Mouse (Mus musculus): ENCODE results near the gene Trim2.

Gene Trim2

DNA sequence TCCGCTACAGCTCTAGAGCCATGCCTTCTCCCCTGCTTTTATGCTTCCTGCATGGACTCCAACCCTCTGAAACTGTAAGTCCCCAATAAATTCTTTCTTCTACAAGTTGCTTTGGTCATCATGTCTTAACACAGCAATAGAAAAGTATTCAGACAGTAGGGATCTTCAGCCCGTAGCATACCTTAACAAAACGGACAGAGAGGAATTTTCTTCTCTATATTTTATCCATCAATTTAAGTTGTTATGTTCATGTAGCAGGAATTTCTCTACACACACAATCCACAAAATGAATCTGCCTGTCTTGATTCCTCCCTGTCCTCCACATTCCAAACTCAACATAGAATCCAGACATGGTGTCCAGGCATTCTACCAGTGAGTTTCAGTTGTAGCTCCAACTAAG lies at the start of gene Trim2:
TSS of gene Trim2 (minus strand) at position 101 of the 400 bp plus-strand sequence.
- DNase-seq, result no peak

DNA sequence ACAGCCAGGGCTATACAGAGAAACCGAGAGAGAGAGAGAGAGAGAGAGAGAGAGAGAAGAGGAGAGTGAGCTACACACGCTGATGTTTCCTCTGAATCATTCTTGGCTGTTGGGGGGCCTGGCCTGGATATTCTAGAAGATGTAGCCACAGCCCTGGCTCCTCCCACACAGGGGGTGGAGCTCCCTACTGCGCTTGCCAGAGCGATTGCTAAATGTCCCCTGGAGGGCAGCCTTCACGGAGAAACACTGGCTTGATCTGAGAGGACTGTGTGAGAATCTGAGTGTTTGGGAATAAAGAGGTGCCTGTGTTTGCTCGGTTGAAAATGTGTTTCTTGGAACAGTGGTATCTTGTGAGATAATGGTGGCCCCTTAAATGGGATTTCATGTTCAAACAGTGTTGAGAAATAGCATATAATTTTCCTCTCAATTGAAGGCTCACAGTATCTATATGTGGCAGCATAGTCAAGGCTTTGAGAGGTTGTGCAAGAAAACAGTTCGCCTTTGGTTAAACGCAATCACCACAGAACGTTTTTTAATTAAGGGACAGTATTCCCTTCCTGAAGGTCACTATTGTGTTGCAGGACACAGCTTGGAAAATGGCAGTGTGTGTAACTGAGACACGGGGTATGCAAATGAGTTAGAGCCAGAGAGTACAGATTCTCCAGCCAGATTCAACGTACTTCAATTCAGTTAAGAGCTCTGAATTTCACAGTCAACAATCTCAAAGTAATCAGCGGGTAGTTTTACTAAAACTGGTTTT lies 49.4 kb upstream of the Trim2 start:
- peak; percentile 63 for DNase-seq

DNA sequence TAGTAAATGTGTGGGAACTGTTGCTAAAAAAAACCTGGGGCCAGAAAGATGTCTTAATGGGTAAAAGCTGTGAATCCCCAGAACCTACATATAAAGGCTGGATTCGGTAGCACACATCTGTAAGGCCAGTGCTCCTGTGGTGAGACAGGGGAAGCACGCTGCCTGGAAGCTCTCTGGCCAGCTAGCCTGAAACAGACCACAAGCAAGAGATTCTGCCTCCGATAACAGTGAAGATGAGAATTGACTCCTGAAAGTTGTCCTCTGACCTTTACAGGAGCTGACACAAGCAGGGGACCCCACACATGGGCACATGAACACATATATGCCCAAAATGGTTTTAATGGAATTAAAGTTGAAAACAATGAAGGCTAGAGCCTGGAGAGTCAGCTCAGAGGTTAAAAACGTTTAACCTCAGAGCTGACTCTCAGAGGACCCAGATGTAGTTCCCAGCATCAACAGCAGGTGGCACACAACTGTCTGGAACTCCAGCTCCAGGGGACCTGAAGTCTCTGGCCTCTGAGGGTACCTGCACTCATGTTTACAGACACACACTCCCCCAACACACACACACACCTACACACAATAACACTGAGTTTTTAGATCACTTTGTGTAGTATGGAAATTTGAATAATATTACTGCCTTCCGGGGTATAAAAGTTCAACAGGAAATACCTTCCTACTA lies 45.8 kb upstream of the Trim2 start:
- no peak for DNase-seq

DNA sequence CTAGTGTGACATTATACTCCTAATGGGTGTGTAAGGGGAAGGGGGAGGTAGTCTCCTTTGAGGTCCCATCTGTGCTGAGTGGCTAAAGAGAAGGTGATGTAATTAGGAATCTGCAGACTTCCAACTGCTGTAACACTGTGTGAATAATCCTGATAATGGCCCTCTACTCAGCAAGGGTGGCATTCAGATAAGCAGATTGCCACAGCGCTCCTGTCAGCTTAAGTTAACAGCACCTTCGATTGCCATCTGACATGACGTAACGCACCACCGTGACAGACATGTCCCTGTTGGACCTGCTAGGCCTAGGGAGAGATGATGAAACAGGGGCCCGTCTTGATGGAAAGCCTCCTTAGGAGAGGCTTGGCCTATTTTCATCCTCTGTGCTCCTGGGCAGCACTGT lies 43.6 kb upstream of the Trim2 start:
- DNase-seq, result no peak

DNA sequence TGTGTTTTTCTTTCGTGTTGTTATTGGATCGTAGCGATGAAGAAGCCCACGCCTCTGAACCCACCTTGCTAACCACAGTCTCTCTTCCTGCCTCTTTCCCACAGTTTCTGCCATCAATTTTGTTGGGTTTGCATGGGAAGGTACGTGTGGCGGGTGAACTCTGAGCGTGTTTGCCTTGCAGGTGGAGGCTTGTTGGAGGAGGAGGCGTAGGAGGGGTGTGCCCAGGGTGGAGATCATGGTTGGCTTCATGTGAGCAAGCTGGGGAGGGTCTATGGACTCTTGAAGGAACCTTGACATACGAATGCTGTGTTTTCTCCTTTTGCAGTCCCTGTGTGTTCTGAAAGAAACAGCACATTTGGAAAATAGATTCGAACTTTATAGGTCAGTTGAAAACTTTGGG lies 43.1 kb upstream of the Trim2 start:
- no peak for DNase-seq

DNA sequence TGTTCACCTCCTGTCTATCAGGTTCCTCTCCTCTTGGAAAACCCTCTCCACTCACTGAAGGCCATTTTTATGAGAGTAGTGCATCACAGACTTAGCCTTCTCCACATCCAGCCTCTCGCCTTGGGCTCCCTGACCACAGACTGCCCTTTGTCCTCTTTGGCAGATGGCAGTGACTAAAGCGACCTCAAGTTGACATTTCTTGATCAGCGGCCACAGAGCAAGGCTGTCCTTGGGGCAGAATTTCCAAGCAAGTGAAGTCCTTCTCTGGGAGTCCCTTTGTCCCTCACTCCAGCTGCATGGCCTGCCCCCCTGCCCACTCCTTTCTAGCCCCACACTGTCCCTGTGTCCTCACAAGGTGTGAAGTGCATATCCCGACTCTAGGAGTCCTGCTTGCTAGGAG lies 40.7 kb upstream of the Trim2 start:
- DNase-seq, result no peak

DNA sequence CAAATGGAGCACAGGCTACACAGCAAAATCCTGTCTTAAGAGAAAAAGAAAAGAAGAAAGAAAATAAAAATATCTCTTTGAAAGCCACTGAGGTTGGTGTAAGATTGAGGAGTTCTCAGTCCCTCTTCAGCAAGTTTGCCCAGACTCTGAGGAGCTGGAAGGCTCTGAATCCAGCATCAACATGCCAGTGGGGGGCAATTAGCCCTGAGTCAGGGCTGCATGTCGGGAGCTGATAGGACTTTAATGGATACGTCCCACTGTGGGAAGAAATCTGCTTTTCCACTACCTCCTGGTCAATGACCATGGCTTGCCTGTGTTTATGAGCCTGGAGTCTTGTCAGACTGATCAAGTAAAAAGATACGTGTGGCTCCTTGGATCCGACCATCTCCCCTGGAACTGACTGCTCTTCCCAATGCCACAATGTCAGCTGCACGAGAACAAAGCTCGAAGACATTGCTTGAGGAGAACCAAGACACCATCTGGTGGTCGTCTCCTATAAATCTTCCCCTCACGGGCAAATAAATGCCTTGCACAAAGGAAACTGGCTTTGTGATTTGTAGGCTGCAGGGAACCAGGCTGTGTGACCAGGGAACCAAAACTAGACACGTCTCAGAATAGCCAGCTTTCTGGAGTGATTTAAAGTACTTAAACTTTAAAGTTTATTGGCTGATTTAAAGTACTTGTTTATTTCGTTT lies 39.9 kb upstream of the Trim2 start:
- DNase-seq, result no peak

DNA sequence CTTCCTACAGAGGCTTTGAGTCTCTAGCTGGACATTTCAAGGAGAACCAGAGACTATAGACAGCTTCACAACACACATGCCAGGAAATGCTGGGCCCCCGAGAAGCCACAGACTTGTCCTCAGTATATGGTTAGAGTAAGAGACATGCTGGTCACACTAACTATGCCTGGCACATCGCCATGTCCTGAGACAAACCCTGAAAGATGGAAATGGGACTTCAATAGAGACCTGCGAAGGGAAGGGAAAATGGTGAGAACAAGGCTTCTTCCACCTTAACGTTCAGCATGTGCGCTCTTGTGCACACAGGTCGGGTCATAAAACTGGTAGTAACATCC lies 38.9 kb upstream of the Trim2 start:
- peak; percentile 28 for DNase-seq

DNA sequence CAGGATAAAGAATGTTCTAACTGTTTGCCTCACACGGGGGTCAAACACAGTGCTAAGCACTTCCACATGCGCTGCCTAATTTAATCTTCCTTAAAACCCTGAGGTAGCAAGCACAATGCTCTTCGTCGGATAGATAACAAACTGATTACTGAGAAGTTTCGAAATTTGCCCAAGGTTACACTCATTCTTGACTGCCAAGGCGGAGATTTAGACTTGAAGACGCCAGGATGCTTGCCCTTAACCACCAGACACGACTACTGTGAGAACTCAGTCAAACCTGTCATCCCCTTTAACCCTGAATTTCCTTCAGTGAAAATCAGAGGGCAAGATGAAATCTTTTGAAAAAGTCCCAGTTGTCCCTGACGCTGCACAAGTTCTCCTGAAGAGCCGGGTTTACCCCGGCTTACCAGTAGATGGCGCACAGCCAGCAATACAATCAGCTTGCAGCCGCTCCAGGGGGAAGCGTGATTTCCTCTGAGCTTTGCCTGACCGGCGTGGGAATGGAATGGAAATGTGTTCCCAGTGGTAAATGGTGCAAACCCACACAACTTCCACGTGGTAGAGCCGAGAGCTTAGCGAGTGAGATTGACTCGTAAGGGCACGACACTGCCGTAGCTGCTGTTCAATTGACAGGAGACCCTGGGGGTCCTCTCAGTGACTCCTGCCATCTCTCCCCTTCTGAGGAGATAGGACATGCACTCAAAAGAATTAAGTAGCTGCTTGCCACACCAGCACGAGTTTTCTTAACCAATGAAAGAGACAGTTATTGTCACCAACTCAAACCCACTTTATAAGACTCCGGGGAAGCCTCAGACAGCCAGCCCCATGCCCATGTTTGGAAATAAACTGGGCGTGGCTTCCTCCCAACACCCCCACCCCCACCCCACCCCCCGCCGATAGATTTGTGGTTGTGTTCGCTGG lies 38.3 kb upstream of the Trim2 start:
- DNase-seq, result peak; percentile 77

DNA sequence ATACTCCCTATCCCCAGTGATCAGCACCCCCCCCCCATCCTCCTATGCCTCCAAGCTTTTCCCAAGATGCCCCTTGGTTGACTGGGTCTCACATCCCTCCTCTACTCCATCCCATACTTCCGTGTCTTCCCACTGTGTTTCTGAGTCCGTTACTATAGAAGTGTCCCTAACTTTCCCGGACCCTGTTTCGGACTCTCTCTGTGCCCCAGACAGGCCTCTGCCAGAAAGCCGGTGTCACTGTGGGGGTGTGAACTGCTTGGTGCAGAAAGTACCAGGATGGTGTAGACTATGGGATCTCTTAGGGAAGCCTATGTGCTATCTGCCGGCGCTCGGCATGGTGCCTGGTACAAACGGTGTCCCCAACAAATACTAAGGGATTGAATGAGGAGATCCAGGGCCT lies 36.4 kb upstream of the Trim2 start:
- DNase-seq, result no peak

DNA sequence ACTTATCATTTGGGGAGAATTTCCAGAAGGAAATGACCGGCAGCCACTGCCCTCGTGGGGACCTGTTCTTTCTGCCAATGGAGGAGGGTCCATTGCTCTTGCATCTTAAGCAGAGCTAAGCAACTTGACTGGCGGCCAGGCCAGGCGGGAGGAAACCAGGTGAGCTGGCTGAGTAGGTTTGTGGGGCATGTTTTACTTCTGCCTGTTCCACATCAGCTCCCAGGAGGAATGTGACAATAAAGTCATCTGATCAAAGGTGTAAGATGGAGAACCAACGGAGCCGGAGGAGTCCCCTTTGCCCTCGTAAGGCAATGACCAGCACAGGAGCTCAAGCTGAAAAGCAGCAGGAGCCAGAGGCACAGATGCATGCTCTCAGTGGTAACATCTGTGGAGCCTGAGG lies 35.1 kb upstream of the Trim2 start:
- peak; percentile 91 for DNase-seq

DNA sequence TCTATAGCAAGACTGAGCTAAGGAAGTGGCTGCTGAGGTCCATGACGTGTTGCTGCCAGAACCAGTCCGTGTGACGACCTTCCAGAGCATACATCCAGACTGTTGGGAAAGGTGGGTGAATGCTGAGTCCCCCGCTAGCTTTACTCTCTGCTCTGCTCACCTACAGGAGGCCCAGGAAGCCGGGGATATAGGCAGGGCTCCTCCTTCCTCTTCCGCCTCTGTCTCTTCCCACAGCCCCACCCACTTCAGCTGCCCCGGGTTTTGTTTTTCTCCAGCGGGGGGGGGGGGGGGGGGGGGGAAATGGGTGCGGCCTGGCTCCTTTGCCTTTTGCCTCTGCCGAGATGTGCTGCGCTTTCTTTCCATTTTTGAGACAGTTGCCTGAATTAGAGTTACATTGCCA lies 30.9 kb upstream of the Trim2 start:
- no peak for DNase-seq

DNA sequence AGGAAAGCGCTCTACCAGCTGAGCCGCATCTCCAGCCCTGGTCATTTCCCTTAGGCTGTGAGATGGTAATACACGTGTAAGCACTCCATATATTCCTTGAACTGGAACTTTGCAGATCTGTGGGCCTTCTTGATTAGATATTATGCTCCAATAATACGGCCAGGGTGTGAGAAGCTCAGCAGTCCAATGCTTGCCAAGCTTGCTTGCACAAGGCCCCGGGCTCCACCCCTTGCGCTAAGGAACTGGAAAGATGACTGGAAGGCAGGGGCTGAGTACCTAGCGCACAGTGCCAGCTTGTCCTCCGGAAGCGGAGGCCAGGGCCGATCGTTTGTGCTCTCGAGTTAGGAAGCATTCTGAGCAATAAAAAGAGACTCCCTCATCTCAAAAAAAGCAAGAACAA lies 29.7 kb upstream of the Trim2 start:
- no peak for DNase-seq

DNA sequence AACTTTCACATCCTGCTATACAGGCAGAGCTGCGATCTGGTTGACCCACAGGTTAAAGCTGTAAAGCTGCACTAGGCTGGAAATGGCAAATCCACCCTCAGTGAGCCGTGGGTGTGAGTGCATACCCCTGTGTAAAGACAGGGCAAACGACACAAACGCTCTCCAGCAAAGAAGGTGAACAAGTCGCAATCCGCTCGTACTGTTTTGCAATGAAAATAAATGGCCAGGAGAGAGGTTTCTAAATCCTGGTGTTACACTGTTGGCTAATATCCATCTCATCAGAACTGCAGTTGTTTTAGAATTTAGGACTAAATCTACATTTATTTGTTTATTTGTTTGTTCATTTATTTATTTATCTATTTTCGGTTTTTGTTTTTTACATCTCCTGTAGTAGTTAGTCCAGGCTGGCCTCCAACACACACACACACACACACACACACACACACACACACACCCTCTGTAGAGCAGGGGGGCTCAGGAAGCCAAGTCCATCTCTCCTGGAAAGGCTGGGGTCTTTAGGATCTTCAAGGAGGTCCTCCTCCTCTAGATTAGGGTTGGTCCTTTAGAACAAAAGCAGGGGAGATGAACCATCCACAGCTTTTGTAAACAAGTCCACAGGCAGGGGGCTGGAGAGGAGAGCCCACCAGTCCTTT lies 28.9 kb upstream of the Trim2 start:
- no peak for DNase-seq

DNA sequence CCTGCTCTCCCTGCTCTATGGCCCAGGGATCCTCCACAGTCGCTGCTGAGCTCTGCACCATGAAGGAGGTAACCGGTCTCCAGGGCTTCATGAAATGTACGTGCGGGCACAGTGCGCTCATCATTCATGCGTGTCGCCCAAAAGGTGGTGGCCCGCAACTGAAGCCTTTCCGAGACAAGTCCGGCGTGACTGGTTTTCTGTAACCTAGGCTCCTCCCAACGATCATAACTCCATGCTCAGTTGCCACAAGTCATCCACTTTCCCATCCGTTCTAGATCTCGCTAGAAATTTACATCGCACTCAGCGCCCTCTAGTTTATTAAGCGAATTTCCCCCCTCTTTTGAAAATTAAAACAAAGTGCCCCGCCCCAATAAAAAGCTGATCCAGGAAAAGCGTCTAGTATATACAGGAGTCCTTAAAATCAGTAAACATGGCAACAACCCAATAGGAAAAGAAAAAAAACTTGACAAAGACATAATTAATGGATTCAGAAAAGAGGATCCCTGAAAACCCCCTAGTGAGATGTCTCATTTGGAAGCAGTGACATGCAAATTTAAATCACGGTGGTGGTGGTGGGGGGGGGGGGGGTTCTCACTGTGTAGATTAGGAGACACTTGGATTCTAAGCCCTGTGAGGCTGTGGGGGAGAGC lies 28.2 kb upstream of the Trim2 start:
- DNase-seq, result no peak

DNA sequence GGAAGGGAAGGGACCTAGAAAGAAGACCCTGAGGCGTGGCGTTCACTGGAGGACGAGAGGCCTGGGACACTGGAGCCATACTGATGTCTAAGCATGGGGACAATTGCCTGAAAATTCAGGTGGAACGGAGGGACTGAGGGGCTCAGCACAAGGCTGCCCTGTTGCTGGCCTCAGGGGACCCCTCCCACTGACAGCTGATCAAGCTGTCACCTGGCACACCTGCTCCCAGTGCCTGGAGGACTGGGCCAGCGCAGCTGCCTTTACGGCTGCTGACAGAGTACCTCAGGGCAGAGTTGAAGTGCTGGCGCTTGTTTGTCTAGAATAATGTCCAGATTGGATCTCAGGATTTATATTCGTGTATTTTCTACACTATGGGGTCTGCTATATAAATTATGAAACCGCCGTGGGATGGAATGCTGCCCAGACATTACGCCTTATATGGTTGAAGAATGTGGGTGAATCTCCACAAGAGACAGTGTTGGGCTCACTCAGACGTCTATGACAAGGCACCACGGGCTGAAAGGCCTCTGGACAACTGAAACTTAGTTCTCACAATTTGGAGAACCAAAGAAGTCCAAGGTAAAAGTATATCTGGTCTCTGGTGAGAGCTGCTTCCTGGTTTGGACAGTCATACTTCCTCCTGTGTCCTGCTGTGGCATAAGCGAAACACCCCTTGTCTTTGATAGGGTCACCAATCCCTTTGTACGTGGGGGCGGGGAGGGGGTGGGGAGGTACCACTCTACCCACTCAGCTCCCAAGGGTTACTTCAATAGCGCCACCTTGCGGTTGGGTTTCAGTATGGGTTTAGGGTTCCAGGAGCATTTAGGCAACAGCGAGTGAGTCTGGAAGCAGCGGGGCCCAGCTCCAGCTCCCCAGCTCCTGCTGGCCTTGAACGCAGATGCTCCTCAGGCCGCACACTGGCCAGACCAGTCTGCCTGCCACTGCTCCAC lies 27.0 kb upstream of the Trim2 start:
- peak; percentile 42 for DNase-seq

DNA sequence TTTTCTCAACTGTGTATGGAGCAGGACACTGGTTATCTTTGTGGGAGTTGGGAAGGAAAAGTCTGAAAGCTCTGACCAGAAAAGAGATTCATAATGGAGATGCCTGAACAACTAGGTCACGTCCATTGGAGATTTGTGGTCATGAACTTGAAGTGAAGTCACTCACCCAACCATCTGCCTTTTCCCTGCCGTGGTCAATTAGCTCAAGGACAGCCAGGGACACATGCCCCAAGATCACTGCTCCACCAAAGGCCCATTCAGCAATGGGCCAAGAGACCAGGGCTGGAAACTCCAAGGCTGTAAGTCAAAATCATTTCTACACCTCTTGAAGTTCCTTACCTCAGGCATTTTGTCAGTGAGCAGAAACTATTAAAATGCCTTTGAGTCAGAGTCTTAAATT lies 23.5 kb upstream of the Trim2 start:
- no peak for DNase-seq

DNA sequence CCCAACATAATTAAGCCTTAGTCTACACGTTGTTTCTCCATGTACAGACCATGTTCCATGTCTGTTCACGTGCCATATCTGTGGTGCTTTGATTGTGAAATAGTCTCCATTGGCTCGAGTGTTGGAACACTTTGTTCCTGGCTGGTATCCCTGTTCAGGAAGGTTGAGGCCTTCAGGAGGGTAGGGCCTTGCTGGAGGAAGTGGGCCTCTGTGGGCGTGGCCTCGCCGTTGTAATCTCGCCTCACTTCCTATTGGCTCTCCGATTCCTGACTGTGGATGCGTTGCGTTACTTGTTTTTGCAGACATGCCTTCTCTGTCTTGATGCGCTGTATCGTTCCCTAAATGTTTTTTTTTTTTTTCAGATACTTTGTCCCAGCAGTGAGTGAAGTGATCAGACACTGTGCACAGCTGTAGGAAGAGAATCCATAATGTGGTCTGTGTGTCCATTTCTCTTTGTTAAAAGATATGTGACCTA lies 18.3 kb upstream of the Trim2 start:
- no peak for DNase-seq

DNA sequence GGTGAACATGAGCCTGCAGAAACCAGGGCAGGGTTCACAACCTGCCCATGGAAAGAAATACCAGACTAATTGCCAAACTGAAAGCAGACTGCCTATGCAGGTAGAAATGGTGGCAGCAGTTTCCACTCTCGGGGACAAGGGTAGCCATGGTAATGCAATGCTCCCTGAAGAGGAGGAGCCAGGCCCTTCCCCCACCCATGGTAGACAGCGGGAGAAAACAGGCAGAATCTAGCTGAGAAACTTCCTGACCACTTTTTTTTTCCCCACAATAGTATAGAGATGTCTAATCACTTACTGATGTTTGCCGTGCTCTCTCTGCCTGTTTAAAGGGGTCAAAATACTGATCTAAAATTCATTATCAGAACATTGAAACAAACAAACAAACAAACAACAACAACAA lies 17.8 kb upstream of the Trim2 start:
- DNase-seq, result no peak

DNA sequence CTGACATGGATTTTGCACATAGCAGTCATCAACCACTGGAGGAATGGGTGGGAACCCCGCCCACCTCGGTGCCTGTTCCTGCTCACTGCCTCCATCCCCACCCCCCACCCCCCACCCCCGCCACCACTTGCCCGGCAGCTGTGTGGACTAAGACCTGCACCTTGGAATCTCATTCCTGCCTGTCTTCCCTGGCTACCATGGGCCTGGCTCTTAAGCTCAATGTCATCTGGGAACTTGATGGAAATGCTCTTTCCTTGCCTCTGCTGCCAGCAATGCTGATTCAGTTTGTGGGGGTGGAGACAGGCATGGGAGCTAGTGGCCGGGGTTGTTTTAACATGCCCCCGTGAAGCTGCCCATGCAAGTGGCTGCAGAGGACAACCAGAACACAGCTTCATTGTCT lies 17.3 kb upstream of the Trim2 start:
- DNase-seq, result peak; percentile 58

DNA sequence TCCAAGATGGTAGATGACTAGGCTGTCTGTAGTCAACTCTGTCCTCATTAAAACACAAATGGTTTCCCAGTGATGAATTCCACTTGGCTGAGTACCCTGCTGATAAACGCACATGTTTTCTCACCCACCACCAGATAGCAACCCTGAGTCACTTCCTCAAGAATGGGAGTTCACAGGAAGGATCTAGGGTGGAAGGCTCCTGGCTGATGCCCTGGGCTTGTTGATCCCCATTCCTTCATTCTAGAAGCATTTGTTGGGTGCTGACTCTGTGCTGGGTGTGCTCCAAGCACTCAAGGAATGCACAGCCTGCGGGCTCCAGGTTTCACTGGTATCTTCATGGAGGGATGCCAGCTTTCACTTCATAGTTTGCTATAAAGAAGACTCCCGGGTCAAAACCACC lies 12.8 kb upstream of the Trim2 start:
- no peak for DNase-seq
